Mouse (Mus musculus) liver, postnatal 0 days (tissue): ENCODE data around the gene C130032M10Rik.

Experiments used
- CTCF ChIP-seq: sonication (generic); IDR thresholded peaks from 2 replicates; pipeline ENCODE4 v1.5.1; 2016; ENCODE audit warnings: antibody characterized with exemption, low read depth
- EP300 ChIP-seq: IDR thresholded peaks from 2 replicates; pipeline ENCODE4 v1.6.1; 2016; ENCODE audit warnings: antibody characterized with exemption, low read depth, mild to moderate bottlenecking

DNA sequence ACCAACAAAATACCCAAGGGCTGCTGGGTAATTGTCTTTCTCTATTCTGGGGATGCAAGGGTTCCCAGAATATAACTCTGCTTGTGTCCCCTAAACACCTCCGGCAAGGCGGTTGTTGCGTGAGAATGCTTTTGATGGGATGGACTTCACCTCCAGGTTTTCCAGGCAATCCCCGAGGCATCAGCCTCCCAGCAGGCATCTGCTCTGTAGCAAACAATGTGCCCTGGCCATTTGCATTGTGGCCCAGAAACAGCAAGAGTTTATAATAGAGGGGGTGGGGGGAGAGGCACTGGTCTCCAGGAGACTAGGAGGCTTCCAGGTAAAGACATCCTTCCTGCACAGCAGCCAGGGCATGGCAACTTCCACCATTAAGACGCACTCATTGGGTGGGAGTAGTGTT is 33.6 kb downstream of the C130032M10Rik start:
- TF ChIP-seq CTCF: no peak
- TF ChIP-seq EP300: no peak
